Mouse (Mus musculus): ENCODE data around the gene Fgd6.

The Fgd6 gene

DNA sequence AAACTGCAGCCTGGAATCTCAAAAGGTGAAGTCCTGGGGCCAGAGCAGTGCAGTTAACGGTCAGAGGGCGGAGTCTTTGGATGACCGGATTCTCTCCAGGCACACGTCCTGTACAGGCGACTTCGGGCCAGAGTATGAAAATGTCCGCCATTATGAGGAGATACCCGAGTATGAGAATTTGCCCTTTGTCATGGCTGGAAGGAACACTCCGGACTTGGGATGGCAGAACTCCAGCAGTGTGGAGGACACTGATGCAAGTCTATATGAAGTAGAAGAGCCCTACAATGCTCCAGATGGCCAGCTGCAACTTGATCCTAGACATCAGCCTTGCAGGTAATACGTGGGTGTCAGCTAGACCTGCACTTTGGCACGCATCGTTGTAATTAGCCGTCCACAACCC lies 9.5 kb downstream of the Fgd6 start:
- DNase-seq (ENCODE audit: low spot score in 2 of 2), result no peak

DNA sequence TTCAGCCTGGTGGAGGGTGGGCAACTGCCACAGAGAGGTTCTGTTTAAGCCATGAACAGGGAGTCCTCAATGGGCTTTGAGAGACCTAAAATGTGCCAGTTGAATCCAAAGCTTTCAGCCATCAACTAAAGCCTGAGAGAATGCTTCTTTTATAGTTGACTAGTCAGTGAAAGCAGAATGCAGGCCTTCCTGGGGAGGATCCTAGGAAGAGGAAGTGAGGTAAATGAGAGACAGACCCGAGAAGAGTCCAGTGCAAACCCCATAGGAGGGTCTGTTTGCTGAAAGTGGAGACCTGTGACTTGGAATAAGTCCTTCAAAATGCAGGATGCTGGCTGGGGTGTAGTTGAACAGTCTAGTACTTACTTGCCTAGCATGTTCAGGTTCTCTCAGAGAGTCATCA lies 11.2 kb downstream of the Fgd6 start:
- no peak for DNase-seq (ENCODE audit: low spot score in 2 of 2)

DNA sequence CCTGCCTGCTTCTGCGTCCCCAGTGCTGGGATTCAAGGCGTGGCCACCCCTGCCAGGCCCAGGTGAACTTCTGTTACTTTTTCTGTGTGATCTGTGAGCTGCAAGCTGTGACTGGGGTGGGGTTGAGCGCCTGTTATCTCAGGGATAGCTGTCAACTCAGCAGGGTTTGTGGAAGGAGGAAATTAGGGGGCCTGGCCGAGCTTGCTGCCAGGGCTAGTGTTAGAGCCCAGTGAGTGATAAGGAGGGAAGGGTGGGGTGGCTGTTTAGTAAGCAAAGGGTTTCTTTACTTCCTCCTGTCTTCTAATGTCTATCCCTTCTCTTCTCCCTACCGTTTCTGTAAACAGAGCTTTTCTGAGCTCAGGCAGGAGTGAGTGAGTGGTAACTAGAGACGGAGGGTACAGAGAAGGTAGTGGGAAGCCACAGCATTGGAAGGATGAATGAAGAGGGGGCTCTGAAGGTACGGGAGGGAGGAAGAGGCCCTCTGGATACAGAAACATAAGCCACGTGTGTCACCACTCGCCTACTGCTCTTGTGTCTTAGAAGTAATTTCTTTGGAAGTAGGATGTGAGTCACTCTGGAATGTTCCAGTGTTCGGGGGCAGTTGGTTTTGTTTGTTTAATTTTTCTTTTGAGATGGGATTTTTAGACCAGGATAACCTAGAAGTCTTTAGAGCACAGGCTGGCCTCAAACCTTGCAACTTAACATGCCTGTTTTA lies 12.2 kb downstream of the Fgd6 start:
- DNase-seq (ENCODE audit: low spot score in 2 of 2), result no peak

DNA sequence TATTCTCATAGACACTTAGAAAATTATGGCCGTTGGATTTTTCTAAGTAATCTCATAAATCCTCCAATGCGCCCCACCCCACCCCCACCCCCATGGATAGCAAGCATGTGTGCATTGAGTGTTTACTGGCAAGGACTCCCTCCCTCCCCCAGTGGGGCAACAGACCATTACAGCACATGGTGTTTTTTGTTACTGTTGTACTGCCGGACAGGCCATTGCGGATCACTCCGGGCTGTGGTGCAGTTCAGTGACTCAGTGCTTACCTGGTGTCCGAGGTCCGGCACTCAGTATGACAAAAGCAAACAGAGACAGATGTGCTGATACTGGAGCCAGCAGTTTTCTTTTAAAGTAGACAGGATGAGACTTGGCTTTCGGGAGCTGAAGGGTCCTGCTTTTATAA lies 13.3 kb downstream of the Fgd6 start:
- DNase-seq (ENCODE audit: low spot score in 2 of 2), result no peak

DNA sequence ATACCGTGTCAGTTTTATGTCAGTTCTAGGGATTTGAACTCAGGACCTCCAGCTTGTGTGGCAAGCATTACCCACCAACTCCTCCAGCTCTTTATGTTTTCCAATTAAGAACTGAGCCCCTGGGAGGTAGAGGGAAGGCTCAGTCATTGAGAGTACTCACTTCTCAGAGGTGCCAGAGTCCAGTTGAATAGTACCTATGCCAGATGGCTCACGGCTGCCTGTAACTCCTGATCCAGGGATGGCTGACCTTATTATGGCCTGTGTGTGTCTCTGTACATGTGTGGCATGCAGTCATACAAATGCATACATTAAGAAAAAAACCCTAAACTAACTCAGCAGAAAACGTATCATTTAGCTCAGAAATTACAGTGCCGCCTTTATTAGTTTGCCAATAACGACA lies 14.9 kb downstream of the Fgd6 start:
- no peak for DNase-seq (ENCODE audit: low spot score in 2 of 2)

DNA sequence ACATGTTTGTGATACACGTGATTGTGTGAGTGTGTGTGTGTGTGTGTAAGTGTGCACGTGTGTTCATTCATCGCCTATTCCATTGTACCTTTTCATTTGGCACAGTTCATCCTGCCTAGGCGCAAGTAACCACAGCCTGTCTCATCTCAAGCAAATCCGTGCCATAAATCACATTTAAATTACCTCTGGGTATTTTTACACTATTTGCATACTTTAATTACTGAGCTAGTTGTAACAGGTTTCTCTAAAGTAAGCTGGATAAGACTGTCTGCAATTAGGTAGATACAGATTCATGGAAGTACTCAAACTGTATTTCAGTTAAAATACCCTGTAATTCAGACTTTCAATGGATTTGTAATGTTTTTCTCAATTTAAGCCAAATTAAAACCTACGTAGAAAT lies 20.7 kb downstream of the Fgd6 start:
- no peak for DNase-seq (ENCODE audit: low spot score in 2 of 2)

DNA sequence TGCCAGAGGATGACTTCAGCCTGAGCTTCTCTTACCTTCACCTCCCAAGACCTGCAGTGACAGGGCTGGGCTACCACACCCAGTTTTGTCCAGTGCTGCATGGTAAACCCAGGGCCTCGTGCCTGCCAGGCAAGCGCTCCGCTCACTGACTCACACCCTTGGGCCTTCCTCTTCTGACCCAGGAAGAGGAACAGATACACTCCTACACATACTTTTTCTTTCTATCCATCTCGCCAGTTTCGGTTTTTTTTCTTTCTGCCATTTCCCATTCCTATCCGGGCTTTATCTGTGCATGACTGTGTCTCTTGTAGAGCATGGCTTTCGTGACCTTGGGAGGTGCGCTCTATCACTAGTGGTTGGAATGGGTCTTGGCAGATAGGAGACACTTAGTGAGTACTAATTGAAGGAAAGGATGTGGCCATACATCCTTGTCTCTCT lies 23.8 kb downstream of the Fgd6 start:
- DNase-seq (ENCODE audit: low spot score in 2 of 2), result no peak

DNA sequence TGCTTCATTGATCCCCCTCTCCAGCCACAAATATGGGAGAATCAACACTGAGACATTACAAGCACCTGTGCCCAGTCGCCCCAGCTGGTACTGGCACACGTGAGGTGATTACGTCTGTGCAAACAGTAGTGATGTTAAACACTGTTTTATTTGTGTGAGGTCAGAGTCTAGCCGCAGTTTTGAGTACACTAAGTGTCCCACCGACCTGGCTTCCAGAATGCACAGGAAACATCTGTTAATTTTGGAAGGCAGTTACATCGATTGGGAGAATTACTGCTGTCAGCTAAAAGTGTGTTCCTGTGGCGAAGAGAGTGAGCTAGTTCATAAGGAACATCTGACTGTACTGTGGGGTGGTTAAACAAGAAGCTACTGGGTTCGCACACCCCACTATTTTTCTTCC lies 24.4 kb downstream of the Fgd6 start:
- DNase-seq (ENCODE audit: low spot score in 2 of 2), result peak; percentile 14 to 57

DNA sequence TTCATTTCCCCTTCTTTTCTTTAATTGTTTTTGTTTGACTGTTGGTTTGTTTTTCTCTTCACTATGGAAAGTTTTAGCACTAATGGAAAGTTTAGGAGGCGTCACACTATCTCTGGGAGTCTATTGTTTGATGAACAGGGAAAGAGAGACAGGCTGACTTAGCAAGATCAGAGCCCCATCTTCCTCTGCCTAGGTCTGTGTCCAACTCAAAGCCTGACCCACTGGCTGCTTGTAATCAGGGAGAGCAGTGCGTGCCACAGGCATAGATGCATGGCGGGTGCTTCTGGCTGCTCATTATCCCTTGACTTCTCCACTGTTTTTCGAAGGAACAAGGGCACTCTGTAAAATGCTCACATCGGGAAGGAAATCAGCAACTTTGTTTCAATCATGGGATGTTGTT lies 26.6 kb downstream of the Fgd6 start:
- no peak for DNase-seq (ENCODE audit: low spot score in 2 of 2)

DNA sequence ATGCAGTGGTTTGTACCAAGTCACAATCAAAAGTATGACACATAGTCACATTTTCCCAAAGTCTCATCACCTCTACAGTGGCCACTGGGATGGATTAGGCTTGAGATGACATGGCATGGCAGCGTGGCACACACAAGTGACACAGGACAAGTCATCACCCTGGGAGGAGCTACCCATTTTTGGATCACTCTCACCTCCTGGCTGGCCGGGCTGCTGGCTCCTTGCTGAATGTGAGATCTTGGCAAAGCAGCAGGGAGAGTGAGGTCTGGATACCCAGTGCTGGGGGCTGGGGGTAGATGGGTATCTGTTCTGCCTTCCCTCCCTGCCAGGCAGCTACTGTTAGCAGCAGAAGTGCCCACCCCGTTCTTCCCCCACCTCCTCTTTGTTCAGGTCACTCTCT lies 31.1 kb downstream of the Fgd6 start:
- peak in 1 of 2 experiments; percentile 17 for DNase-seq (ENCODE audit: low spot score in 2 of 2)

DNA sequence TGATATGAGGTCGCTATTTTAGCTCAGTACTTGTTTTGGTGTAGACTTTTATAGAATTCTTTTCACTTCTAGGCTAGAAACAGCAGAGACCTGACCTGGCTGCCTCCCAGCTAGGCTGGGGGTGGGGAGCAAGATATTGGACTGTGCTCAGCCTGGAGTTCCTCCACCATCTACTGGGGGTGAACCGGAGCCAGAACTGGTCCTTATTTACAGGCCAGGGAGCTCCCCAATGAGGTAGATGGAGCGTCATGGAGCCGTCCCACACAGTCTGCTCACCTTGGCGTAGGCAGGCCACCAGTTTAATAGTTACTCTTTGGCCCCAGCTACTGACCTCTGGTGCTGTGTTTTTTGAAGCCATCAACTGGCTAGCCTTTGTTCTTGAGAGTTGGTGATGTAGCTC lies 32.9 kb downstream of the Fgd6 start:
- peak in 1 of 2 experiments; percentile 40 for DNase-seq (ENCODE audit: low spot score in 2 of 2)

DNA sequence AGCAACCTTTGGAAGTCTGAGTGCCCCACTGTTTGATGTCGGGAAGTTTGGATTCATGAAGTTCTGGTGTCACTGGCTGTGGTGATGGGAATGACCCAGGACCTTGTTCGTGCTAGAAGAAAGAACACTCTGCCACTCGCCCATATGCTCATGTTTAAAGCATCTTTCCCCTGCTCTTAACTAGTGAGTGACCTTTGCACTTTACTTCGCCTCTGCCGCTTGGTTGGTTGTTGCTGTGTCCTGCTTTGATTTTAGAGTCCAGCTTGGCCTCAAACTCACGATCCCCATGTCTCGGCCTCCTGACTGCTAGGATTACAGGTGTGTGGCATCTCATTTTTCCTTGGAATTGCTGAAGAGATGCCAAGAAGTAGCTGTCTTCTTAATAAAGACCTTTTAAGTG lies 35.8 kb downstream of the Fgd6 start:
- no peak for DNase-seq (ENCODE audit: low spot score in 2 of 2)

DNA sequence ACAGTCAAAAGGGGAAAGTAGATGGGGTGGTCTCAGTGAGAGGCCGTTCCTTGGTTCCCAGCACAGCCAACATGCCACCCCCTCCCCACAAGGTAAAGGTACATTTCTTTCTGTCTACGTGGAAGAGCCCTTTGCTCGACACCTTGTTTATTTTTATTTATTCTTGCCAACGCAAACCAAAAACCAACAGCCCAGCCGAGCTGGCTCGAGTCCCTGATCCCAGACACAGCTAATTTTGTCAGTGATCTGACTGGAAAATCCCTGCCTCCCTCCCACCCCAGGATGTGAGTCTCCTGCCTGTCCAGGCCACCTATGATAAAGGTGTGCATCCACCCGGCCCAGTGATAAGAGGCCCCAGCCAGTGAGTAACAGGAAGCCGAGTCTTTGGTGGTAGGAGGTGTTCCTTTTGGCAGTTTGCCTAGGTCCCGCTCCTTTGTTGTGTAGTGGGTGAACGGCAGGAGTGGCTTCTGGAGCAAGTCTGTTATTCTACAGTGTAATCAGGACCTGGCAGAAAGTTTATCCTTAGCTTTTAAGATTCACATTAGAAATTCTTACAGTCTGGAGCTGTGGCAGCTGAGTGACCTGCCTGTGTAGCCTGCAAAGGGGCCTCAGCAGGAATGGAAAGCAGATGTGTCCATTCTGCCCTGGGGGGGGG lies 36.6 kb downstream of the Fgd6 start:
- peak; percentile 56 to 57 for DNase-seq (ENCODE audit: low spot score in 2 of 2)

DNA sequence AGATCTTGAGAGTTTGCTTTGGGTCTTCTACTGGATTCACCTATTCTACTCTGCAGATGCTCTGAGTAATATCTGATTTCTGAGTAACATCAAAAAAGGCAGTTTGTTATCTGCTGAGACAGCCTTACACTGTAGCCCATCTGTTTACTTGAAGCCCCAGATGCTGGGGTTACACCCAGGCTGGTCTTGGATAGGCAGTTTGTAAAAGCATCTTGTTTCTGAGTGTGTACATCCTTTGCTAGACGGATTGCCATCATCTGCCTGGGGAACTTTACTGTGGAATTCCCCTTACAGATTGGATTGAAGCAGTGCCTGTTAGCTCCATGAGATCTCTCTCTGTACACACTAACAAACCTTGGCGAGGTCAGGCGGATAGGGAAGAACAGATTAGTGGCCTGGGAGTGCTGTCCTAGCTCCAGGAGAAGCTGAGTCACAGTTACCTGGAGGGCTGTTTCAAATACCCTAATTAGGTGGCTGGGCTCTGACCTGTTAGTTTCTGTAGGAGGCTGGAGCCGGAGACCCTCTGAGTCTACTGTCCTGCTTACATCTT lies 37.2 kb downstream of the Fgd6 start:
- DNase-seq (ENCODE audit: low spot score in 2 of 2), result no peak

DNA sequence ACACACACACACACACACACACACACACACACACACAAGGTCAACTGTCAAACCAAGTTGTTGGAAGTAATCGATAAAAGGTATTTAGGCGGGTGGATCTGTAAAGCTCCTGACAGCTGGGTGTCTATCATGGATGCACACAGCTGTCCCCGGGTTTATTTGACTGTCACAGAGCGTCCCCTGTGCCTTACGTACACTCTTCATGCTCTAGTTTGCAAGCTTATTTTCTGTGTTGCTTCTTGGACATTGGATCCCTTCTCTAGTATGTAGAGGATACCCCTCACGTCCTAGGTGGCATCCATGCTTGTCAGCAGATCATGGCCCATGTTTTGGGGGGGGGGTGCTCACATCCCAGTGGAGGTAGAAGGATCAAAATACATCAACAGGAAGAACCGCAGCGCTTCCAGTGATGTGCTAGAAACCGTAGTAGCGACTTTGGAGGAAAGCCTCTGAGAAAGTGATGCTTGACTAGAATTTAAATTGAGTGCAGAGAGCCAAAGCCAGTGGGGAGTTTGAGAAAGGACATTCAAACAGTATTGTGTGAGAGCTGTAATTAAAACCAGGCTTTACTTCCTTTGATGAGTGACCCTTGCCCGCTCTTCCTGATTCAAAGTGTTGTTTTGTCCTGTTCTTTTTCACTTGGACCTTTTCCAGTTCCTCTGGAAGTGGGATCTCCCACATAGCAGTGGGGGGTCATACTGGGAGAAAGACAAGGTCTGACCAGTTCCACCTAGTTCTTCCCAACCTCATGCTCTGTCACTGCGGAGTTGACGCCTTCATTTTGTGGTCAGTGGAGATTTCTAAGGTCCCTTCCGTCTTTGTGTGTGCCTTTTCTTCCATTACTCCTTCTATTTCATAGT lies 41.4 kb downstream of the Fgd6 start:
- no peak for DNase-seq (ENCODE audit: low spot score in 2 of 2)

DNA sequence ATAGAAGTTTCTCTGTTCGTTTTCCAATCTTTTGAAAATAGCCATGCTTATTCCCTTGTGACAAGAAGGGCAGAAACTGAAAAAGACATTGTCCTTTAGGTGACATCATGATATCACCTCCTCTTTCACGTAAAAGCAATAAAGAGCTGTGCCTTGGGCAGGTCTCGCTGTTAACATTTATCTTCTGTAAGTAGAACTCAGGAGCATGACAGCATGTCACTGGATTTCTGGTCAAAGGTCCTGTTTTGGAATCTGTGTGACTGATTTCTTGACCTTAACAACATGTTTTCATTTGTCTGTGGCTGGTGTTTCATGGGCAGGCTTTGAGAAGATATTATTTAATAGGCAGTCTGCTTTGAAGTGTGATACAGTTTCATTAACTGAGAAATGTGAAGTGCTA lies 44.9 kb downstream of the Fgd6 start:
- no peak for DNase-seq (ENCODE audit: low spot score in 2 of 2)

DNA sequence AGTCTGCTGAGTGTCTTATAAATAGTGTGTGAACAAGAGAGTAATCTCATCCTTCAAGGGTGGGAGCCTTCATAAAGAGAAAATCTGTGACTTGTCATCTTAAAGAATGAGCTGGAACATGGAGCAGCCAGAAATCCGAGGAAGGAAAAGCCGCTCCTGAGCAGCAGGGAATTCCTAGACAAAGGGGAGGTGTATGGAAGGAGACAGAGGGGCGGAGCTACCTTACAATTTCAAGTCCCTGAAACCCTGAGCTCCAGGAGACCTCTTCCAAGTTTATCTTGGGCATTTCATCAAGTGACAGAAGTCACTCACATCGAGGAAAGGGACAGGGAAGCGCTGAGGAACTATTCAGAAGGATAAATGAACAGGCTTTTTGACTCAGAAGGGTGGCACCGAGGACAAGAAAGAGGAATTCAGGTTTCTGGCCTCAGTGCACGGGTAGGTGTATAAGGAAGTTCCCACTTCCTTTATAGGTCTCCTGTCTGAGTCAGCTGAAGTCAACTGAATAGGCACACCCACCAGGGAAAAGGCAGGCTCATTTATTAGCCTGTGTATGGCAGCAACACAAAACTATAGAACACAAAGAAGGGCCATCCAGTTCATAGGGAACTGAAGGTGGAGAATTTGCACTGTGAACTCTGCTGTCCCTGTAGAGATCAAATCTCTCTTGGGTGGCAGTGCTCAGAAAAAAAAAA lies 46.4 kb downstream of the Fgd6 start:
- DNase-seq (ENCODE audit: low spot score in 2 of 2), result no peak

DNA sequence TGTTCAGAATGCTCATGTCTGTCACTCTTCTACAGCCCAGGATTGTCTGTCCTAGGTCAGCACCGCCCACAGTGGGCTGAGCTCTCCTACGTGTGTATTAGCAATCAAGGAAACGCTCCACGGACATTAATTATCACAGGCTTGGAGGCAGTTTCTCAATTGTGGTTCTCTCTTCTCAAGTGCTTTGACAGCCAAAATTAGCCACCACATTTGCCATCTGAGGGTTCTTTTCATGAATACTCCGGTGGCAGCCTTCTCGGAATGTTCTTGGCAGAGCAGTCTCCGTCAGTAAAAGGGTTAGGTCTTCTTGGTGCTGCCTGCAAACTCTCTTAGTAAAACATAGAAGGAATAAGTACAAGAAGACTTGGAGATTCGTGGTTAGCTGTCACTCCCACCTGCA lies 50.5 kb downstream of the Fgd6 start:
- DNase-seq (ENCODE audit: low spot score in 2 of 2), result no peak

DNA sequence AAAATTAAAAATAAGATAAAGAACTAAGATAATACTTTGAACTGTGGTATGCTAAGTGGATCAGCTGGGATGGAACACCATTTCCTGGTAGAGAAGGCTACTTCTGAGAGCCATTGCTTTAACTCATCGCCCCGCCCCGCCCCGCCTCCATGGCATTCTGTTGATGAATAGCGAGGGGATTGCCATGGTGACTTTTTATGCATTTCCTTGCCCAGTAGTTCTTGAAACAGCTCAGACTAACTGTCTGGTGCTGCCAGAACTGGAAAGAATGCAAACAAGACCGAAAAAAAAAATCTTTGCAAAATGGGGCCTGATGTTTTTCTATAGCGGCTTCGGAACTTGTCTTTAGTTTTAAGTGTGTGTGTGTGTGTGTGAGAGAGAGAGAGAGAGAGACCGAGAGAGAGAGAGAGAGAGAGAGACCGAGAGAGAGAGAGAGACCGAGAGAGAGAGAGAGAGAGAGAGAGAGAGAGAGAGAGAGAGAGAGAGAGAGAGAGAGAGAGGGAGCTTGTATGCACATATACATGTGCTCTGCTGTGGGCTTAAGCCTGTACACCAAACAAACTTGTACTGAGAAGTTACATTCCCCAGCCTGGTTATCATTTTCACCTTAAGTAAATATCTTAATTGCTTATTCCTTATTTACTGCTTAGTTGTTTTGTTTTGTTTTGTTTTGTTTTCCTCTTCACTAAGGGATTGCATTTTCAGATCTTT lies 51.7 kb downstream of the Fgd6 start:
- DNase-seq (ENCODE audit: low spot score in 2 of 2), result no peak

DNA sequence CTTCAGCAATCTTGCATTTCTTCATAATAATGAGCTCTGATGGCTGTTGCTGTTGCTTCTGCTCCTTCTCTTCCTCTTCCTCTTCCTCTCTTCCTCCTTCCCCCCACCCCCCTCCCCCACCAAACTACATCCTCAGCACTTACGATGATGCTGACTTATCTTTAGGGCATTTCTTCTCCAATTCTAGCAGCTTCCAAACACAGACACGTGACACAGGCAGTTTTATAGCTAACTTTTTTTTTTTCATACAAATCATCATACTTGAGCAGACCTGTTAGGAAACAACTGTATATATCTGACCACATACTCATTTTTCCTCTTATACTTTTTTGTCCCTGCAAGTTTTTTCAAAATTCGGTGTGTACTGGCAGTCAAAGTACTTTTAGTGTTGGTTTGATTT lies 54.2 kb downstream of the Fgd6 start:
- DNase-seq (ENCODE audit: low spot score in 2 of 2), result no peak

DNA sequence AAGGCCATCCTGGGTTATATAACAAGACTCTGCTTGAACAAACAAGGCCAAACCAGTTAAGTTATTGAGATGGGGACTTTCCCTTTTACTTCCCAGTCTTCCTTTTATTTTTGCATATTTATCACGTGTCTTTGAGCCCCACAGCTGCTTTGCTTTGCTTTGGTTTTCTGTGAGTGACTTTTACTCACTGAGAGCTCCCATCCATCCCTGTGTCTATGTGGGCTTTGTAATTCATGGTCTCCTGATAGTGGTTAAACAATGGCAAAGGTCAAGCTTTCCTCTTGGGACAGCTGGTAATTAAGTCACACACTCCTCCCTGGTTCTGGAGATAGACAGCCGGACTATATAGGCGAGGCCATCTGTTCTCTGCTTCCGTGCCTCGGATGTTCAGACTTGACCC lies 57.7 kb downstream of the Fgd6 start:
- DNase-seq (ENCODE audit: low spot score in 2 of 2), result no peak
